Mouse (Mus musculus) CH12.LX (cell line): ENCODE data around the gene Cnksr1. TPM values are rescaled to one million over a fixed set of nuclear protein-coding genes. Genes with fewer than 3 reads are reported as not detected.

ENCODE experiments used
- DNase-seq: peaks from one replicate; pipeline ENCODE4 v3.0.0-alpha.2; 2013; ENCODE audit errors: extremely low read depth
- H3K27ac ChIP-seq: 2 replicates; pipeline ENCODE4 v1.5.1; 2012; ENCODE audit warnings: low read depth, mild to moderate bottlenecking, control low read depth, moderate library complexity; ENCODE audit not compliant: insufficient read depth
- H3K27me3 ChIP-seq: replicated peaks from 2 replicates; pipeline ENCODE3; 2012; ENCODE audit warnings: inconsistent platforms
- H3K36me3 ChIP-seq, 2 experiments: replicated peaks in 1 of 2; 2 replicates each; pipeline versions ENCODE3 to v1.6.1; 2012; ENCODE audit warnings: inconsistent platforms in 1 of 2, low read length in 1 of 2, mild to moderate bottlenecking in 1 of 2, mixed read lengths in 1 of 2, moderate library complexity in 1 of 2; ENCODE audit not compliant: control insufficient read depth in 1 of 2, insufficient read depth in 1 of 2
- H3K4me1 ChIP-seq, 2 experiments: 2 replicates each; pipeline ENCODE4 v1.6.1; 2012; ENCODE audit warnings: inconsistent platforms in 1 of 2, moderate library complexity in 1 of 2; ENCODE audit not compliant: insufficient read depth in 2 of 2, control insufficient read depth in 1 of 2
- H3K4me2 ChIP-seq: 2 replicates; pipeline ENCODE4 v1.6.1; 2012; ENCODE audit warnings: low read depth, mild to moderate bottlenecking, control low read depth; ENCODE audit not compliant: poor library complexity, insufficient read depth, severe bottlenecking
- H3K4me3 ChIP-seq, 3 experiments: fragments of 150-350 bp in 1 of 3; sonication (generic) in 1 of 3; replicated peaks in 1 of 3; 2 replicates each; pipeline versions ENCODE3 to v1.5.1; 2011 to 2012; ENCODE audit warnings: low read depth in 2 of 3, low read length in 2 of 3, mild to moderate bottlenecking in 2 of 3, moderate library complexity in 2 of 3, control low read depth in 1 of 3, improper control_type of control experiment in 1 of 3, inconsistent platforms in 1 of 3, mixed read lengths in 1 of 3; ENCODE audit not compliant: poor library complexity in 1 of 3
- H3K79me2 ChIP-seq: replicated peaks from 2 replicates; pipeline ENCODE4 v1.6.1; 2012; ENCODE audit warnings: mild to moderate bottlenecking, moderate library complexity; ENCODE audit not compliant: control insufficient read depth, poor library complexity, insufficient read depth, severe bottlenecking; ENCODE audit errors: extremely low read depth
- H3K9ac ChIP-seq: 2 replicates; pipeline ENCODE4 v1.6.1; 2012; ENCODE audit warnings: low read depth, mild to moderate bottlenecking, control low read depth, moderate library complexity; ENCODE audit not compliant: insufficient read depth
- H3K9me3 ChIP-seq: replicated peaks from 2 replicates; pipeline ENCODE3; 2012; ENCODE audit warnings: low read length, inconsistent platforms, mixed read lengths
- CHD1 ChIP-seq: IDR thresholded peaks from 2 replicates; pipeline ENCODE4 v1.6.1; 2012; ENCODE audit warnings: low read depth, low read length, improper control_type of control experiment, inconsistent platforms
- CHD2 ChIP-seq: IDR thresholded peaks from 2 replicates; pipeline ENCODE4 v1.6.1; 2011; ENCODE audit warnings: low read length, improper control_type of control experiment
- CTCF ChIP-seq, 2 experiments: IDR thresholded peaks in 1 of 2; conservative IDR thresholded peaks in 1 of 2; 2 replicates each; pipeline ENCODE4 v1.5.1; 2011 to 2012; ENCODE audit warnings: low read depth in 2 of 2, low read length in 2 of 2, improper control_type of control experiment in 1 of 2, inconsistent platforms in 1 of 2, mild to moderate bottlenecking in 1 of 2, moderate library complexity in 1 of 2
- ELF1 ChIP-seq: IDR thresholded peaks from 2 replicates; pipeline ENCODE4 v1.6.1; 2014; ENCODE audit warnings: low read depth, mild to moderate bottlenecking, inconsistent platforms, low read length, improper control_type of control experiment
- EP300 ChIP-seq: IDR thresholded peaks from 2 replicates; pipeline ENCODE4 v1.6.1; 2011; ENCODE audit warnings: low read length, improper control_type of control experiment
- ETS1 ChIP-seq: conservative IDR thresholded peaks from 2 replicates; pipeline ENCODE4 v1.6.1; 2012; ENCODE audit warnings: low read depth, mild to moderate bottlenecking, inconsistent platforms, low read length, improper control_type of control experiment, moderate library complexity
- GABPA ChIP-seq: IDR thresholded peaks from 2 replicates; pipeline ENCODE4 v1.6.1; 2012; ENCODE audit warnings: low read depth, low read length, improper control_type of control experiment, inconsistent platforms; ENCODE audit not compliant: insufficient replicate concordance
- HCFC1 ChIP-seq: IDR thresholded peaks from 2 replicates; pipeline ENCODE4 v1.6.1; 2012; ENCODE audit warnings: low read depth, mild to moderate bottlenecking, inconsistent platforms, low read length, improper control_type of control experiment
- IRF4 ChIP-seq: IDR thresholded peaks from 2 replicates; pipeline ENCODE4 v1.6.1; 2014; ENCODE audit warnings: low read depth, mild to moderate bottlenecking, inconsistent platforms, low read length, improper control_type of control experiment
- KAT2A ChIP-seq: IDR thresholded peaks from 2 replicates; pipeline ENCODE4 v1.6.1; 2012; ENCODE audit warnings: low read length, improper control_type of control experiment, inconsistent platforms; ENCODE audit not compliant: insufficient replicate concordance
- MAX ChIP-seq: IDR thresholded peaks from 2 replicates; pipeline ENCODE4 v1.6.1; 2011; ENCODE audit warnings: low read length, improper control_type of control experiment
- MAZ ChIP-seq: IDR thresholded peaks from 2 replicates; pipeline ENCODE4 v1.6.1; 2012; ENCODE audit warnings: low read depth, mild to moderate bottlenecking, inconsistent platforms, low read length, improper control_type of control experiment, moderate library complexity
- MEF2A ChIP-seq: IDR thresholded peaks from 2 replicates; pipeline ENCODE4 v1.6.1; 2014; ENCODE audit warnings: low read depth, mild to moderate bottlenecking, inconsistent platforms, low read length, improper control_type of control experiment, borderline replicate concordance
- MXI1 ChIP-seq: IDR thresholded peaks from 2 replicates; pipeline ENCODE4 v1.6.1; 2011; ENCODE audit warnings: mild to moderate bottlenecking, low read depth, low read length, improper control_type of control experiment
- MYC ChIP-seq: IDR thresholded peaks from 2 replicates; pipeline ENCODE4 v1.6.1; 2011; ENCODE audit warnings: low read depth, mild to moderate bottlenecking, improper control_type of control experiment, low read length
- PAX5 ChIP-seq: IDR thresholded peaks from 2 replicates; pipeline ENCODE4 v1.6.1; 2012; ENCODE audit warnings: low read length, inconsistent platforms, mixed read lengths
- RCOR1 ChIP-seq: conservative IDR thresholded peaks from 2 replicates; pipeline ENCODE4 v1.6.1; 2012; ENCODE audit warnings: low read depth, mild to moderate bottlenecking, inconsistent platforms, low read length, improper control_type of control experiment
- SIN3A ChIP-seq: IDR thresholded peaks from 2 replicates; pipeline ENCODE4 v1.6.1; 2012; ENCODE audit warnings: low read length, improper control_type of control experiment, inconsistent platforms
- SMC3 ChIP-seq: IDR thresholded peaks from 2 replicates; pipeline ENCODE4 v1.6.1; 2011; ENCODE audit warnings: low read depth, low read length, improper control_type of control experiment
- UBTF ChIP-seq: IDR thresholded peaks from 2 replicates; pipeline ENCODE4 v1.6.1; 2012; ENCODE audit warnings: low read depth, mild to moderate bottlenecking, inconsistent platforms, low read length, improper control_type of control experiment, moderate library complexity
- USF1 ChIP-seq: IDR thresholded peaks from 2 replicates; pipeline ENCODE4 v1.6.1; 2014; ENCODE audit warnings: low read depth, mild to moderate bottlenecking, inconsistent platforms, low read length, improper control_type of control experiment
- ZC3H11A ChIP-seq: IDR thresholded peaks from 2 replicates; pipeline ENCODE4 v1.6.1; 2012; ENCODE audit warnings: low read depth, mild to moderate bottlenecking, inconsistent platforms, low read length, improper control_type of control experiment
- ZKSCAN1 ChIP-seq: IDR thresholded peaks from 2 replicates; pipeline ENCODE4 v1.6.1; 2012; ENCODE audit warnings: low read depth, inconsistent platforms, low read length, improper control_type of control experiment, borderline replicate concordance
- dilution Hi-C: fragments of 300-500 bp; cut with MboI; formaldehyde crosslinking; loops from 2 replicates; pipeline ENCODE4 v1.14.3; 2020; ENCODE audit warnings: low sequenced_read_pairs; ENCODE audit not compliant: extremely low pct_unique_long_range_greater_than_20kb, extremely low pct_ligation_motif_present
- in situ Hi-C: fragments of 300-500 bp; cut with MboI; formaldehyde crosslinking; loops from 3 replicates; pipeline ENCODE4 v1.14.3; 2019; ENCODE audit warnings: low sequenced_read_pairs, low pct_ligation_motif_present, low pct_unique_long_range_greater_than_20kb, mixed read lengths
- polyA plus RNA-seq: library from polyadenylated mRNA; unstranded; fragments of >175 nt; gene quantifications from 2 replicates; pipeline ENCODE4 v1.2.1, GENCODE M21; 2012; ENCODE audit warnings: low read depth; ENCODE audit not compliant: insufficient read length
- total RNA-seq, 2 experiments: library from RNA; depleted of rRNA; stranded (reverse); fragments of 300-350 nt in 1 of 2; fragments of >200 nt in 1 of 2; gene quantifications; 2 replicates each; pipeline ENCODE4 v1.2.3; 2012 to 2014

Gene Cnksr1
- total RNA-seq (2012; rRNA removed) (0.08 and 0.13 TPM in 2 replicates), total RNA-seq (2014; rRNA removed) (not detected in 2 replicates), polyA plus RNA-seq (0.16 TPM in 1 of 2 replicates, not detected in the other)

DNA sequence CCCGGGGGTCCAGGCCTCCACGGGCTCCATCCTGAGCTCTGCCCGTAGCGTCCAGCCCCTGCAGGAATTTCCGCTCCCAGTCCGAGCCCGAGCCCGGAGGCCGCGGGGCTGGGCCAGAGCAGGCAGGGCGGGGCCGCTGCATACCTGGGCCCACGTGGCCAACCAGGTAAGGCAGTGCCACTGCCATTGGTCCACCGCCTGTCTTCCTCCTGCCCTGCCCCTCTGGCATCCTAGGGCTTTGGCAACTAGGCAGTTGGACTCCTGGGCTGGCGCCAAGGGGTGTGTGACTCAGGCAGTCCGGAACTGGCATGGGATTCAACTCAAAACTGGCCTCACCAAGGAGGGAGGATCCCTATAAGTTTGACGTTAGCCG, at the start of gene Cnksr1:
Gene Cnksr1, minus strand, starts transcription at position 121 of the 373 bp plus-strand sequence.
- no peaks in the 10 kb centered on the region for H3K9me3 ChIP-seq
- H3K9ac ChIP-seq = no peak within 1 kb of the TSS
- no peak for DNase-seq
- dilution Hi-C loops (no loop called here), in situ Hi-C loops (no loop called here)
- H3K27ac ChIP-seq = no peak within 1 kb of the TSS
- H3K79me2 ChIP-seq = no peaks in the 10 kb centered on the region
- H3K36me3 ChIP-seq = peaks cover 0 to 7% of the 10 kb centered on the region in 2 experiments
- peaks cover 6 to 10% of the 10 kb centered on the region in 2 experiments; a peak in 2 of 4 replicates for H3K4me1 ChIP-seq
- H3K4me2 ChIP-seq = no peak within 1 kb of the TSS
- no peak within 1 kb of the TSS for H3K4me3 ChIP-seq
- H3K27me3 ChIP-seq = peaks cover 4% of the 10 kb centered on the region
- no peak for TF ChIP-seq MXI1
- TF ChIP-seq HCFC1 = no peak
- TF ChIP-seq IRF4 = no peak
- TF ChIP-seq, all 38 proteins: peak for 0

DNA sequence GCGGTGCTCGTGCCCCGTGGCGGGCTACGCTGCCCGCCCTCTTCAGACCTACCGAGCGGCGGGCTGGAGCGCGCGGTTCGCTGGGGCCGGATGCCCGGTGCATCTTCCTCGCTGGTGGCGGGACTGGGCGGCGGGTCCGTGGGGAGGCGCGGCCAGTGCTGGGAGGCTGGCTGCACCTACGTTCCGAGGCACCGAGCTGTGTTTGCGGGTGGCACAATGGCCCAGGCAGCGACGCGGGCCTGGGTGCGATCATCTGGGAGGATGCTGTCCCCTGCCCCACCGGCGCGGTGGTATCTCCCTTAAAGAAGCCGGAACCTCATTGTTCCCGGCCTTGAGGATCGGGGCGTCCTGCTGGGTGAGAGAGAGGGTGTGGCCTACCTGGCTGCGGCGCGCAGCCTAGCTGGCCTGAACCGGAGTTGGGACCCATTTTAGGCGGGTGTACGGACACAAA, 49.4 kb upstream of the Cnksr1 start, which contains the start of gene Pdik1l:
Gene Pdik1l, minus strand, starts transcription at position 321 of the 451 bp plus-strand sequence.
- Histone ChIP-seq H3K4me1 (peaks cover 0 to 25% of the 10 kb centered on the region in 2 experiments; a peak in 2 of 4 replicates), H3K4me2 (peak within 1 kb of the TSS; percentile 82), H3K4me3 (peak within 1 kb of the TSS; percentile 79 to 99 (median 96)), H3K79me2 (peaks cover 18% of the 10 kb centered on the region)
- dilution Hi-C loops = no loop called here
- DNase-seq = peak; percentile 75
- TF ChIP-seq EP300 (no peak), CHD2 (no peak), ZKSCAN1 (no peak), KAT2A (0 out of 2 replicates have a peak, but pooled peaks have one; percentile 44), USF1 (no peak), RCOR1 (no peak), SMC3 (no peak), CHD1 (peak; percentile 77), ELF1 (peak; percentile 60), SIN3A (peak; percentile 72), CTCF (conservative IDR thresholded peaks at IDR 0.05 in 1 of 2, IDR thresholded peaks at IDR 0.05 in 1 of 2; ENCODE audit: low read depth in 2 of 2, low read length in 2 of 2) (no peak), GABPA (no peak), ETS1 (no peak), MYC (0 out of 2 replicates have a peak, but pooled peaks have one; percentile 3), PAX5 (no peak), MXI1 (peak; percentile 9; the same call in 1 of the 2 replicates), MEF2A (no peak), UBTF (peak; percentile 33; the same call in 1 of the 2 replicates), MAZ (no peak), MAX (peak; percentile 13; the same call in 1 of the 2 replicates), ZC3H11A (no peak)
- TF ChIP-seq, all 38 proteins: peak for 8
- H3K36me3 ChIP-seq = peaks cover 4 to 22% of the 10 kb centered on the region in 2 experiments
- H3K9me3 ChIP-seq = no peaks in the 10 kb centered on the region
- in situ Hi-C loops = loop anchor here (5.0 kb wide), 1 partner anchor 40 kb away; the partner anchor contains the start of genes Gm30191 and Zfp593
- H3K9ac ChIP-seq = peak within 1 kb of the TSS; percentile 86
- no peaks in the 10 kb centered on the region for H3K27me3 ChIP-seq
- peak within 1 kb of the TSS; percentile 89 for H3K27ac ChIP-seq
